9 mouse cellular contexts compared by ENCODE assay signal in genomic region chr6:127335996-127336660, GRCm38 (mm10).
DNase-seq lines count a peak whose midpoint lies in the region; ATAC-seq and TF ChIP-seq lines count a peak whose summit lies in the region.
"Had no signal": no experiment of that assay in that cellular context is flagged by ENCODE, and none has a peak within 500 bp of the region (broad histone marks: within the 10 kb centered on the region; RNA-seq: fewer than 3 reads in every experiment).

No protein-coding gene starts in this region.

- TF ChIP-seq CTCF in stomach, postnatal 0 days (IDR thresholded peaks at IDR 0.05; ENCODE audit: low read depth): no peak

- no peaks in the 10 kb centered on the region for H3K36me3 ChIP-seq in lung, embryonic 15.5 days
- no peaks in the 10 kb centered on the region for H3K36me3 ChIP-seq in forebrain, embryonic 16.5 days (ENCODE audit: control insufficient read depth, insufficient read depth)
- no peaks in the 10 kb centered on the region for H3K36me3 ChIP-seq in liver, embryonic 13.5 days
- H3K36me3 ChIP-seq in stomach, postnatal 0 days (ENCODE audit: control insufficient read depth, insufficient read depth, low read length): no peaks in the 10 kb centered on the region

- no peak overlapping the region for H3K9ac ChIP-seq in lung, embryonic 15.5 days
- no peak overlapping the region for H3K9ac ChIP-seq in forebrain, embryonic 16.5 days (replicated peaks; ENCODE audit: low read depth, low read length)
- no peak overlapping the region for H3K9ac ChIP-seq in liver, embryonic 13.5 days
- no peak overlapping the region for H3K9ac ChIP-seq in stomach, postnatal 0 days (ENCODE audit: low read length)
- H3K9ac ChIP-seq: liver, embryonic 14.5 days had no signal

- H3K4me3 ChIP-seq in lung, embryonic 15.5 days: no peak overlapping the region
- H3K4me3 ChIP-seq in forebrain, embryonic 16.5 days (replicated peaks; ENCODE audit: low read length): no peak overlapping the region
- no peak overlapping the region for H3K4me3 ChIP-seq in liver, embryonic 13.5 days (replicated peaks)
- no peak overlapping the region for H3K4me3 ChIP-seq in stomach, postnatal 0 days (ENCODE audit: low read depth, low read length)

- H3K27me3 ChIP-seq in lung, embryonic 15.5 days: no peaks in the 10 kb centered on the region
- no peaks in the 10 kb centered on the region for H3K27me3 ChIP-seq in forebrain, embryonic 16.5 days (replicated peaks; ENCODE audit: control insufficient read depth, insufficient read depth, low read length)
- H3K27me3 ChIP-seq in liver, embryonic 13.5 days: peaks cover 20% of the 10 kb centered on the region
- no peaks in the 10 kb centered on the region for H3K27me3 ChIP-seq in stomach, postnatal 0 days (ENCODE audit: control insufficient read depth, insufficient read depth, low read length)

- peaks cover 47% of the 10 kb centered on the region for H3K4me1 ChIP-seq in lung, embryonic 15.5 days
- H3K4me1 ChIP-seq in forebrain, embryonic 16.5 days (replicated peaks; ENCODE audit: control insufficient read depth, insufficient read depth, low read length): peaks cover 33% of the 10 kb centered on the region
- peaks cover 41% of the 10 kb centered on the region for H3K4me1 ChIP-seq in liver, embryonic 13.5 days (replicated peaks)
- peaks cover 12% of the 10 kb centered on the region for H3K4me1 ChIP-seq in stomach, postnatal 0 days (replicated peaks; ENCODE audit: control insufficient read depth, insufficient read depth)

- ATAC-seq in lung, embryonic 15.5 days (ENCODE audit: borderline replicate concordance, extremely low read depth, low FRiP score, low TSS enrichment): no peak
- ATAC-seq in forebrain, embryonic 16.5 days: no peak
- ATAC-seq in liver, embryonic 13.5 days (ENCODE audit: low read depth): no peak; the same call in 1 of the 2 replicates
- peak; percentile 6; the same call in 1 of the 2 replicates for ATAC-seq in stomach, postnatal 0 days (ENCODE audit: low FRiP score, low TSS enrichment)

- H3K4me2 ChIP-seq in lung, embryonic 15.5 days: no peak overlapping the region
- H3K4me2 ChIP-seq in forebrain, embryonic 16.5 days (ENCODE audit: low read length): no peak overlapping the region
- H3K4me2 ChIP-seq in liver, embryonic 13.5 days: peak overlapping the region; percentile 11; the same call in 1 of the 2 replicates
- H3K4me2 ChIP-seq in stomach, postnatal 0 days (replicated peaks; ENCODE audit: low read depth): no peak overlapping the region

- 59% methylated on average over 12 of the region's 12 CpGs for WGBS in lung, embryonic 15.5 days
- 18% methylated on average over 12 of the region's 12 CpGs for WGBS in forebrain, embryonic 16.5 days
- 29% methylated on average over 12 of the region's 12 CpGs for WGBS in liver, embryonic 13.5 days (ENCODE audit: insufficient replicate concordance)
- WGBS in stomach, postnatal 0 days: 57% methylated on average over 12 of the region's 12 CpGs

- H3K9me3 ChIP-seq in lung, embryonic 15.5 days: no peaks in the 10 kb centered on the region
- no peaks in the 10 kb centered on the region for H3K9me3 ChIP-seq in forebrain, embryonic 16.5 days (ENCODE audit: control insufficient read depth, low read length)
- H3K9me3 ChIP-seq in liver, embryonic 13.5 days (replicated peaks): no peaks in the 10 kb centered on the region
- no peaks in the 10 kb centered on the region for H3K9me3 ChIP-seq in stomach, postnatal 0 days (ENCODE audit: control insufficient read depth, low read length)

- no peak for DNase-seq in lung, postnatal 14 days
- DNase-seq in liver, embryonic 13.5 days: no peak
- no peak for DNase-seq in stomach, postnatal 0 days (ENCODE audit: low spot score)
- no peak for DNase-seq in layer of hippocampus, postnatal 10 days (ENCODE audit: low spot score in 2 of 2)
- DNase-seq in urinary bladder, postnatal 4 days (ENCODE audit: low spot score in 2 of 2): no peak
- DNase-seq: cerebellum, adult 8-10 months had no signal

- H3K27ac ChIP-seq in lung, embryonic 15.5 days: peak overlapping the region; percentile 3; the same call in 1 of the 2 replicates
- peak overlapping the region; percentile 72 for H3K27ac ChIP-seq in forebrain, embryonic 16.5 days (ENCODE audit: low read length)
- H3K27ac ChIP-seq in liver, embryonic 13.5 days: no peak overlapping the region
- H3K27ac ChIP-seq in stomach, postnatal 0 days (replicated peaks): peak overlapping the region; percentile 76
- H3K27ac ChIP-seq: liver, embryonic 14.5 days had no signal

- no peak for TF ChIP-seq EP300 in stomach, postnatal 0 days (optimal IDR thresholded peaks at IDR 0.05)
